Mouse (Mus musculus): ENCODE measurements around the gene Rasal3.

Gene Rasal3

GRCm38 (mm10) chr17:32403417-32403816, at the start of gene Rasal3:
TSS of gene Rasal3 (minus strand) at chr17:32403583.
- no peak for DNase-seq

GRCm38 (mm10) chr17:32452482-32452881, 49.1 kb upstream of the Rasal3 start, which contains the start of gene Cyp4f39:
TSS of gene Cyp4f39 (plus strand) at chr17:32452723.
- no peak for DNase-seq

DNA sequence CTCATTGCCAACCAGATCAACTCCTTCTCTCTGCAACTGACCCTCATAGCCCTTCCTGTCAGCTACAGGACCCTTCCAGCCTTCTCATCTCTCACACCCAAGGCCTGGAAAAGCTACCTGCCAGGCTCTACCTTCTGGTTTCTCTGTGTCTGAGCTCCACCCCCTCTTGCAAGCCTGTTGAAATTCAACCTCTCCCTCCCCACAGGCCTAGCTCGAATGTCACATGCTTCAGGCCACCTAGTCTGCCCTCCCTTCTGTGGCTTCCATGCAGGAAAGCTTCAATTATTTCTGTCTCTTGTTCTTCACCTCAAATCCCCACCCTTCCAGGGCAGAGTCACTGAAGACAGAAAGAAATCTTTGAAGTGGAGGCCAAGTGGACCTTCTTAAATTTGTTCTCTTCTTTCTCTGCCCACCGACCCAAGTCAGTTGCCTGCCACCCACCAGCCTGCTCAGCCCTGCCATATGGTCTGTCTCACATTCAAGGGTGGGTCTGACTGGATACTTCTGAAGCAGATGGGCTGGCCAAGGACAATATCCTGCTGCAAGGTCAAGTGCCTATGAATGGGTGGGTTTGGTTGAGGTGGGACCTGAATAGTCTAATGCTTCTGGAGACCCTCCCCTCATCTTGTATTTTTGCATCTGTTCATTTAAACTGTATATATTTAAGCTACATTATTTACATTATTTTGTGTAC, 47.6 kb upstream of the Rasal3 start:
- no peak for DNase-seq

DNA sequence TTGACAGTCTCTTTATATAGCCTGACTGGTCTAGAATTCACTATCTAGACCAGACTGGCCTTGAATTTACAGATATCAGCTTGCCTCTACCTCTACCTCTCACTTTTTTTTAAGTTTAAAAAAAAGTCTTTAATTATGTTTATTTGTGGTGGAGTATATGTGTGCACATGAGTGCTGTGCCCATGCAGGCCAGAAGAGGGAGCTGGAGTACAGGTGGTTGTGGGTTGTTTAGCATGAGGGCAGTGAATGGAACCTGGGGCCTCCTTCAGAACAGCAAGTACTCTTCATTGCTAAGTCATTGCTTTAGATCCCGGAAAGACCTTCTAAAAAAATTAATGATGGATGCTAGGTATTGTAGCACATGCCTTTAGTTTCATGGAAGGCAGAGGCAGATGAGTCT, 45.7 kb upstream of the Rasal3 start:
- DNase-seq, result no peak

DNA sequence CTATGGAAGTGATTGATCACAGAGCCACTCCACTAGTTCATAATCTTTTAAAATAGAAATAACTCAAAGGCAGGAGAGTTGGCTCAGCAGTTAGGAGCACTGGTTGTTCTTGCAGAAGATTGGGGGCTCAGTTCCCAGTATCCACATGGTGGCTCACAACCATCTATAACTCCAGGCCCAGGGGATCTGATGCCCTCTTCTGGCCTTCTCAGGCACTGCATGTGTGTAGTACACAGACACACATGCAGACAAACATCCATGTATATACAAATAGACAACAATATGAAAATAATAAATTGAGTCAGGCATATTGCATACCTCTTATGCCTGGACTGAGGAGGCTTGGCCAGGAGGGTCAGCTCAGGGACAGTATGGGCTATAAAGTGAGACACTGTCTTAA, 43.8 kb upstream of the Rasal3 start:
- DNase-seq, result no peak

GRCm38 (mm10) chr17:32445016-32445415, 41.6 kb upstream of the Rasal3 start:
- DNase-seq, result no peak

DNA sequence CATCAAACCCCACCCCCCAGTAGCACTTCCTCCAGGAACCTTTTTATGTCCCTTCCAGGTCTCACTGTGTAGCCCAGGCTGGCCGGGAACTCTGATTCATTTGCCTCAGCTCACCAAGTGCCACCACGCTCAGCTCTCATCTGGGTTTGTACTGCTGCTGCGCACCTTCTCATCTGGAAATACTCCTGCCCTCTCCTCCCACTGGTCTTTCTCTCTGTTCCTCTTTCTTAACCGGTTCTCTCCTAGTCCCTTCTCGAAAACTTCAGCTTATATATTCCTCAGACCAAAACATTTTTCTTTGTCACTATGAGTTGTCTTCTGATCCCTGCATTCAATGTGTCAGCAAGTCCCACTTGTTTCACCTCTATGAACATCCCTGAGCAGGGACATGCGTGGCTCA, 39.9 kb upstream of the Rasal3 start:
- DNase-seq, result no peak

GRCm38 (mm10) chr17:32437106-32437505, 33.7 kb upstream of the Rasal3 start:
- no peak for DNase-seq

GRCm38 (mm10) chr17:32435151-32435550, 31.8 kb upstream of the Rasal3 start:
- DNase-seq, result no peak

- DNase-seq, result no peak
These were observed 30.9 kb upstream of the Rasal3 start for GRCm38 (mm10) chr17:32434324-32434723.

DNA sequence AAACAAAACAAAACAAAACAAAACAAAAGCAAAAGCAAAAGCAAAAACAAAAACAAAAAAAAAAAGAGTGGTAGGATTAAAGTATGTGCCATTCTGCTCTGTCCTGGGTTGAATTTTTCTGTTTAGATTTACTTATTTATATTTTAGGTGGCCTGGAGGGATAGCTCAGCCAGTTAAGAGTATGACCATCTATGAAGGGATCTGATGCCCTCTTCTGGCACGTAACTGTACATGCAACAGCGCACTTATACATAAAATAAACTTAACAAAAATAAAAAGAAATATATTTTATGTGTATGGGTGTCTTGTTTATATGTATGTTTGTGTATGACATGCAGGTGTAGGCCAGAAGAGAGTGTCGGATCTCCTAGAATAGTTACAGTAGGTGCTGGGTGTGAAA, 28.6 kb upstream of the Rasal3 start:
- peak; percentile 7 for DNase-seq

- no peak for DNase-seq
These were observed 23.2 kb upstream of the Rasal3 start for GRCm38 (mm10) chr17:32426610-32427009.

DNA sequence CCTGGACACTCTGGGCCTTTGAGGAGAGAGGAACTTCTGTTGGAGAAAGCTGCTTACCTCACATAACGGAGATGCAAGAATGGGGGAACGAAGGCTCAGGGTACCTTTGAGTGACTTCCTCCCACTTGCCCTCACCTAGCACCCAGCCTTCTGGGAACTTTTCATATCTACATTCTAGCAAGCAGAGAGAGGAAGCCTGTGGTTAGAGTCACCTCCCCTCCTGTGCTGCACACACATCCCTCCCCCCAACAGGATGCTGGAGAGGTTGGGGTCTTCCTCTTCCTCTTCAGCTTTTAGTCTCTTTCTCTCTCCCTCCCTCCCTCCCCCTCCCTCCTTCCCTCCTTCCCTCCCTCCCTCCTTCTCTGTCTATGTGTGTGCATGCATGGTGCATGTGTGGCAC, 20.7 kb upstream of the Rasal3 start, which contains the start of gene Pglyrp2:
TSS of gene Pglyrp2 (minus strand) at position 134 of the 400 bp plus-strand sequence.
- no peak for DNase-seq

DNA sequence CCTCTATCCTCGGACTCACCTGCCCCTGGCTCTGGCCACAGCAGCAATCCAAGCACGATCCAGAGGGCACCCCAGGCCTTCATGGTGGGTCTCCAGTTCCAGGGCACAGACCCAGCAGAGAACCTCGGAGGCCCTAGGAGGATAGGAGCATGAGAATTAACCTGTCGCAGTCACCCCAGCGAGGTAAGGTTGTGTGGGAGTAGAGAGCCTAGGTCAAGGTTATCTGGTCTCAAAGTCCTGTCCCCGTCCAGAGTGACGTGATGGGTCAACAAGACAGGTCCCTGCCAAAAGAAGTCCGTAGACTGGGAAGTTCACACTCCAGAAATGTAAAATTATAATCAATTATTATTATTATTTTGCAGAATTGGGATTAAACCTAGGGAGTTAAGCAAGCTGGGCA, 17.4 kb upstream of the Rasal3 start:
- no peak for DNase-seq

GRCm38 (mm10) chr17:32419989-32420388, 16.6 kb upstream of the Rasal3 start:
- no peak for DNase-seq

DNA sequence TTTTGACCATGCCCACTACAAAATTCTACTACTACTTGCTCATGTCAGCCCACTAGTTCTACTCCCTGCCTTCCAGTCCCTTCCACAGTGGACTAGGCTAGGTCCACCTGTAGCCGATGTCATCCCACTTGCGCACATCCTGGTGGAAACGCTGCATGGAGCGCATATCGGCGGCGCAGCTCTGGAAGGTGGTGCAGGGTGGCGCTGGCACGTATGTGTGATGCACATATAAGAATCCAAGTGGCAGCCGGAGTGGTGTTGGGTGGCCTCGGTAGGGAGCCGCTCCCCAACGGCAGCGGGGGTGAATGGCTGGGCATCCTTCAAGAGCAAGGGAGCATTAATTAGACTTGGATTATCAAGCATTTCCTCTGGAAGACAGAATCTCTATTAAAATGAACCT, 13.4 kb upstream of the Rasal3 start:
- DNase-seq, result no peak

- no peak for DNase-seq
These were observed 12.1 kb upstream of the Rasal3 start for GRCm38 (mm10) chr17:32415417-32416020.

GRCm38 (mm10) chr17:32411898-32412297, 8.5 kb upstream of the Rasal3 start:
- DNase-seq, result no peak

GRCm38 (mm10) chr17:32402779-32403157, 615 bp downstream of the Rasal3 start:
- no peak for DNase-seq

- no peak for DNase-seq
These were observed 1.2 kb downstream of the Rasal3 start for GRCm38 (mm10) chr17:32402011-32402778.

GRCm38 (mm10) chr17:32396266-32396665, 7.1 kb downstream of the Rasal3 start:
- no peak for DNase-seq

DNA sequence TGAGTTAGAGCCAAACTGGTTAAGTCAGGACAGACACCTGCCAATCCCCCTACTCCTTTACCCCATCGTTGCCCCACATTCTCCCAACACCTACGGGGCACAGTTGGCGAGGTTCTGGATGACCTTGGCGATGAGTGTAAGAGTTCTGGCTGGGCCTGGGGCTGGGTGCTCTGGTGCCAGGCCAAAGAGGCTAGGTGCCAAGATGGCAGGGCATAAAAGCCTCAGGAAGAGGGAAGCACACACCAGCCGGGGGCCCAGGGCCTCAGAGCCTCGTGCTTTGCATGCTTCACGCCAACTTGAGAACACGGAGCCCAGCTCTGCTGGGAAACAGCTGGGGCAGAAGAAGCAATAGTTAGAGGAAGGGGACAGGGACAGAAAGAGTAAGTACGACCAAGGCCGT, 9.4 kb downstream of the Rasal3 start:
- no peak for DNase-seq

- peak; percentile 98 for DNase-seq
These were observed 14.2 kb downstream of the Rasal3 start, which contains the start of gene Wiz for GRCm38 (mm10) chr17:32389101-32389659. TSS of gene Wiz (minus strand) at chr17:32389439.

Data from cerebellum, adult 9-10 months (tissue).